Mouse (Mus musculus) kidney, embryonic 16.5 days (tissue): ENCODE measurements around the gene Sirt7. TPM values are rescaled to one million over a fixed set of nuclear protein-coding genes. Genes with fewer than 3 reads are reported as not detected.

Experiments used
- ATAC-seq: fragments of 200-750 bp; cut with Nextera tagmentation; 2 replicates; pipeline ENCODE4 v1.8.0; 2017; ENCODE audit warnings: moderate TSS enrichment; ENCODE audit not compliant: low FRiP score, low TSS enrichment
- H3K27ac ChIP-seq: fragments of 300-500 bp; sonication (generic); 2 replicates; pipeline ENCODE4 v1.5.1; 2014; ENCODE audit warnings: low read length
- H3K27me3 ChIP-seq: fragments of 300-500 bp; sonication (generic); 2 replicates; pipeline ENCODE4 v1.6.1; 2014; ENCODE audit warnings: low read length, control low read depth, mixed read lengths; ENCODE audit not compliant: insufficient read depth
- H3K36me3 ChIP-seq: fragments of 300-500 bp; sonication (generic); 2 replicates; pipeline ENCODE4 v1.6.1; 2014; ENCODE audit warnings: low read length, control low read depth, mixed read lengths; ENCODE audit not compliant: insufficient read depth
- H3K4me1 ChIP-seq: fragments of 300-500 bp; sonication (generic); 2 replicates; pipeline ENCODE4 v1.6.1; 2014; ENCODE audit warnings: low read length, control low read depth, mixed read lengths; ENCODE audit not compliant: insufficient read depth
- H3K4me2 ChIP-seq: fragments of 300-500 bp; sonication (generic); replicated peaks from 2 replicates; pipeline ENCODE4 v1.6.1; 2014; ENCODE audit warnings: low read depth, low read length
- H3K4me3 ChIP-seq: fragments of 300-500 bp; sonication (generic); 2 replicates; pipeline ENCODE4 v1.5.1; 2014; ENCODE audit warnings: mild to moderate bottlenecking, low read length
- H3K9ac ChIP-seq: fragments of 300-500 bp; sonication (generic); replicated peaks from 2 replicates; pipeline ENCODE4 v1.6.1; 2014; ENCODE audit warnings: low read length
- H3K9me3 ChIP-seq: fragments of 300-500 bp; sonication (generic); 2 replicates; pipeline ENCODE4 v1.6.1; 2016; ENCODE audit warnings: low read length, control low read depth
- WGBS: fragments of 180-500 bp; shearing (Covaris S2); extraction: QIAGEN DNeasy Blood & Tissue Kit; methylation state at CpG from one replicate; pipeline ENCODE4 v1.1.7; 2014; 5-methylcytosine and 5-hydroxymethylcytosine counted together
- microRNA-seq: library from miRNA; unstranded; fragments of <30 nt; microRNA quantifications from one replicate; pipeline ENCODE4, GENCODE M21; 2016
- polyA plus RNA-seq: library from polyadenylated mRNA; unstranded; fragments of >200 nt; fragmentation: Nextera tagmentation; extraction: Ambion mirVana; gene quantifications from 2 replicates; pipeline ENCODE4 v1.2.1, GENCODE M21; 2015

Sirt7 gene
- polyA plus RNA-seq, 1 experiment from 2014 or later: 39.3 TPM

DNA sequence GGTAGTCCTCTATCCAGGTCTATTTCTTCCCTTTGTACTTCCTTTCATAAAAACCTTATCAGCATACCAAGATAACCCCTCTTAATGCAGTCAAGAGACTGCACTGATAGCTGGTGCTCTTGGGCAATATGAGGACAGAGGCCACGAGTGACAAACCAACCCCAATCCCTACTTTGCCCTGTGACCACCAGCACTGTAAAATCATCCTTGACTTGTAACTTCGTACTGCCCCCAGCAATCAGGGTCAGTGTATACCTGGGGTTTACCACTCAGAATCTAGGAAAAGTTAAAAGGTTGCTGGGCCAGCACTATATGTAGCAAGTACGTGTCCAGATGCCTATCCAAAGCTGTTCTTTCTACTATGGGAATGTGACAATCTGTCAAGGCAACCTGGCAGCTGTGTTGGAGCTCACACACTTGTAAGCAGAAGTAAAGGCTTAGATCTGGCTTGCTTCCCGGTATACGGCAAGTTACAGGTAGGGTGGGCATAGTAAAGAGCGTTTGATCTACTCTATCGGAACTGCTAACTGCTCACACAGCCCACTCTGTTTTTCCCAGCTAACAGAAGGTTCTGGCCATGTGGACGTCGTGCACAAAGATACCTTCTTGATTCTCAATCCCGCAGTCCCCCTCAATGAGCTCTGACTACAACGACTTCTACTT lies 53.2 kb downstream of the Sirt7 start:
- peaks cover 36% of the 10 kb centered on the region for H3K36me3 ChIP-seq
- 5% methylated on average over 11 of the region's 11 CpGs for WGBS
- no peaks in the 10 kb centered on the region for H3K27me3 ChIP-seq
- H3K4me3 ChIP-seq: peak overlapping the region; percentile 86
- H3K4me2 ChIP-seq: peak overlapping the region; percentile 66
- peak overlapping the region; percentile 95 for H3K9ac ChIP-seq
- peaks cover 26% of the 10 kb centered on the region for H3K4me1 ChIP-seq
- no peaks in the 10 kb centered on the region for H3K9me3 ChIP-seq
- no peak for ATAC-seq
- H3K27ac ChIP-seq: peak overlapping the region; percentile 96

DNA sequence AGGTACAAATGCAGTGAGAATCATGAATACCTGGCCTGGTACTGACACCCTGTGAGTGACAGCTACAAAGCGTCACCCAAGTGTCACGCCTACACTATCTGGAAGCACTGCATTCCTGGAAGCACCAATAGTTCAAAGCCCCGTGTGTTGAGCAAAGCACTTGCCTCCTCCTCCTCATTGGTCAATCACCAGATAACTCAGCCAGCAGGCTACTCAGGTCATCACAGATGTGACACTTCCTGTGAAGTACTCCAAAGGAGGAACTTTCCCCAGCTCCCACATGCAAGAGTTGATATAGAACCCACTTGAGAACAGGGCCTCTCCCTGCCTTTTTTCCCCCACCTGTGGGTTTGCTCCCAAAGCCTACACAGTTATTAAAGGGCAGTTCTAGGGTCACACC lies 53.9 kb downstream of the Sirt7 start:
- no peaks in the 10 kb centered on the region for H3K27me3 ChIP-seq
- H3K4me2 ChIP-seq: peak overlapping the region; percentile 66
- no peak overlapping the region for H3K27ac ChIP-seq
- peaks cover 26% of the 10 kb centered on the region for H3K4me1 ChIP-seq
- peak overlapping the region; percentile 86 for H3K4me3 ChIP-seq
- peak overlapping the region; percentile 95 for H3K9ac ChIP-seq
- 74% methylated on average over 3 of the region's 3 CpGs for WGBS
- H3K9me3 ChIP-seq: no peaks in the 10 kb centered on the region
- ATAC-seq: no peak
- peaks cover 44% of the 10 kb centered on the region for H3K36me3 ChIP-seq

Small RNA genes within 50 kb of the gene (microRNA-seq; reads per million reads assigned to microRNA genes)
- 0.47 reads per million for gene Mir6936

Other genes with a start within 250 kb of the Sirt7 start
- 42.3 and 44.8 TPM in 2 replicates for gene Faap100, start 246.5 kb downstream of the Sirt7 start, polyA plus RNA-seq
- gene Nploc4, start 187.5 kb downstream of the Sirt7 start, polyA plus RNA-seq: 34.1 and 34.4 TPM in 2 replicates
- gene Tspan10, start 182.6 kb downstream of the Sirt7 start, polyA plus RNA-seq: not detected in 2 replicates
- 0.39 and 0.45 TPM in 2 replicates for gene Pde6g, start 171.7 kb downstream of the Sirt7 start, polyA plus RNA-seq
- 15.4 and 15.9 TPM in 2 replicates for gene Oxld1, start 167.2 kb downstream of the Sirt7 start, polyA plus RNA-seq
- gene Ccdc137, start 167.1 kb downstream of the Sirt7 start, polyA plus RNA-seq: 40.6 and 43.9 TPM in 2 replicates
- 46.5 and 50.4 TPM in 2 replicates for gene Arl16, start 157.6 kb downstream of the Sirt7 start, polyA plus RNA-seq
- 176 and 177 TPM in 2 replicates for gene Mrpl12, start 140.6 kb downstream of the Sirt7 start, polyA plus RNA-seq
- gene Slc25a10, start 133.4 kb downstream of the Sirt7 start, polyA plus RNA-seq: 120 and 123 TPM in 2 replicates
- 4.7 and 5.5 TPM in 2 replicates for gene Gcgr, start 94.5 kb downstream of the Sirt7 start, polyA plus RNA-seq
- gene Mcrip1, start 75.5 kb downstream of the Sirt7 start, polyA plus RNA-seq: 218 and 232 TPM in 2 replicates
- 0.55 and 0.57 TPM in 2 replicates for gene Ppp1r27, start 74.1 kb downstream of the Sirt7 start, polyA plus RNA-seq
- gene P4hb, start 52.0 kb downstream of the Sirt7 start, polyA plus RNA-seq: 843 and 914 TPM in 2 replicates
- 696 and 712 TPM in 2 replicates for gene Arhgdia, start 43.6 kb downstream of the Sirt7 start, polyA plus RNA-seq
- 92.2 and 372 TPM in 2 replicates for gene Alyref, start 26.9 kb downstream of the Sirt7 start, polyA plus RNA-seq
- gene Anapc11, start 26.8 kb downstream of the Sirt7 start, polyA plus RNA-seq: 195 and 197 TPM in 2 replicates
- 27.7 and 33.8 TPM in 2 replicates for gene Npb, start 16.8 kb downstream of the Sirt7 start, polyA plus RNA-seq
- gene Pcyt2, start 7.3 kb downstream of the Sirt7 start, polyA plus RNA-seq: 164 and 174 TPM in 2 replicates
- 24.3 and 25.4 TPM in 2 replicates for gene Mafg, start 8.4 kb upstream of the Sirt7 start, polyA plus RNA-seq
- gene Pycr1, start 18.5 kb upstream of the Sirt7 start, polyA plus RNA-seq: 26.8 and 27.3 TPM in 2 replicates
- 0.51 and 0.73 TPM in 2 replicates for gene Myadml2, start 22.9 kb upstream of the Sirt7 start, polyA plus RNA-seq
- 4.8 and 5.9 TPM in 2 replicates for gene Notum, start 35.9 kb upstream of the Sirt7 start, polyA plus RNA-seq
- 146 TPM in 2 replicates for gene Aspscr1, start 47.7 kb upstream of the Sirt7 start, polyA plus RNA-seq
- gene Cenpx, start 88.5 kb upstream of the Sirt7 start, polyA plus RNA-seq: 151 TPM in 2 replicates
- 69.2 and 71.3 TPM in 2 replicates for gene Lrrc45, start 88.7 kb upstream of the Sirt7 start, polyA plus RNA-seq
- 32.5 and 38.7 TPM in 2 replicates for gene Rac3, start 96.2 kb upstream of the Sirt7 start, polyA plus RNA-seq
- 49.4 and 56.5 TPM in 2 replicates for gene Dcxr, start 102.0 kb upstream of the Sirt7 start, polyA plus RNA-seq
- 2.1 and 4.3 TPM in 2 replicates for gene Cbr2, start 106.9 kb upstream of the Sirt7 start, polyA plus RNA-seq
- 3.4 and 9.0 TPM in 2 replicates for gene Hmga1b, start 137.6 kb upstream of the Sirt7 start, polyA plus RNA-seq
- 44.0 and 46.9 TPM in 2 replicates for gene Rfng, start 159.0 kb upstream of the Sirt7 start, polyA plus RNA-seq
- gene Gps1, start 159.0 kb upstream of the Sirt7 start, polyA plus RNA-seq: 230 and 239 TPM in 2 replicates
- gene Dus1l, start 171.2 kb upstream of the Sirt7 start, polyA plus RNA-seq: 89.9 and 91.0 TPM in 2 replicates
- gene Fasn, start 199.3 kb upstream of the Sirt7 start, polyA plus RNA-seq: 50.0 and 50.4 TPM in 2 replicates